Mouse (Mus musculus): Measurements from ENCODE around the gene 9930111J21Rik1. TPM values are rescaled to one million over a fixed set of nuclear protein-coding genes. Genes with fewer than 3 reads are reported as not detected.
"Not testable (repeated sequence)": the region's sequence is repeated elsewhere in the genome, so short reads cannot be mapped to it uniquely, and the experiment has no call there.

The 9930111J21Rik1 gene
- 0.57 and 0.59 TPM in 2 replicates for polyA plus RNA-seq (2014; fragmentation: Nextera tagmentation; extraction: Ambion mirVana)

GRCm38 (mm10) chr11:48979251-48979650 lies at the start of gene 9930111J21Rik1:
9930111J21Rik1 (minus strand) TSS chr11:48979398.
- ATAC-seq (ENCODE audit: insufficient number of reproducible peaks, insufficient read depth, low FRiP score, low read depth); H3K4me3 ChIP-seq (ENCODE audit: control insufficient read depth in 1 of 2, insufficient read depth in 1 of 2, low read depth in 1 of 2, low read length in 2 of 2); H3K9ac ChIP-seq (ENCODE audit: low read length); H3K27ac ChIP-seq (replicated peaks in 1 of 2; ENCODE audit: control insufficient read depth in 1 of 2, insufficient read depth in 1 of 2, low read depth in 2 of 2, low read length in 2 of 2); H3K4me1 ChIP-seq (ENCODE audit: control insufficient read depth in 2 of 2, insufficient read depth in 2 of 2, low read length in 2 of 2); H3K36me3 ChIP-seq (ENCODE audit: control insufficient read depth, insufficient read depth, low read length); H3K9me3 ChIP-seq (ENCODE audit: control insufficient read depth, low read length); H3K27me3 ChIP-seq (ENCODE audit: control insufficient read depth, insufficient read depth, low read length); H3K4me2 ChIP-seq (ENCODE audit: low read length): not testable (repeated sequence)
- WGBS, result no CpG with 5 or more reads among the region's 3 CpGs

GRCm38 (mm10) chr11:49012074-49012473 lies 32.9 kb upstream of the 9930111J21Rik1 start:
- H3K27me3 ChIP-seq (ENCODE audit: control insufficient read depth, insufficient read depth, low read length); H3K4me3 ChIP-seq (ENCODE audit: control insufficient read depth in 1 of 2, insufficient read depth in 1 of 2, low read depth in 1 of 2, low read length in 2 of 2); ATAC-seq (ENCODE audit: insufficient number of reproducible peaks, insufficient read depth, low FRiP score, low read depth); H3K9ac ChIP-seq (ENCODE audit: low read length); H3K27ac ChIP-seq (replicated peaks in 1 of 2; ENCODE audit: control insufficient read depth in 1 of 2, insufficient read depth in 1 of 2, low read depth in 2 of 2, low read length in 2 of 2); H3K4me2 ChIP-seq (ENCODE audit: low read length); H3K4me1 ChIP-seq (ENCODE audit: control insufficient read depth in 2 of 2, insufficient read depth in 2 of 2, low read length in 2 of 2); H3K36me3 ChIP-seq (ENCODE audit: control insufficient read depth, insufficient read depth, low read length); H3K9me3 ChIP-seq (ENCODE audit: control insufficient read depth, low read length): not testable (repeated sequence)

GRCm38 (mm10) chr11:49006785-49007184 lies 27.6 kb upstream of the 9930111J21Rik1 start:
- WGBS, result 8% methylated on average over 1 of the region's 1 CpGs
- H3K27me3 ChIP-seq (ENCODE audit: control insufficient read depth, insufficient read depth, low read length); H3K27ac ChIP-seq (replicated peaks in 1 of 2; ENCODE audit: control insufficient read depth in 1 of 2, insufficient read depth in 1 of 2, low read depth in 2 of 2, low read length in 2 of 2); ATAC-seq (ENCODE audit: insufficient number of reproducible peaks, insufficient read depth, low FRiP score, low read depth); H3K9ac ChIP-seq (ENCODE audit: low read length); H3K4me1 ChIP-seq (ENCODE audit: control insufficient read depth in 2 of 2, insufficient read depth in 2 of 2, low read length in 2 of 2); H3K9me3 ChIP-seq (ENCODE audit: control insufficient read depth, low read length); H3K36me3 ChIP-seq (ENCODE audit: control insufficient read depth, insufficient read depth, low read length); H3K4me2 ChIP-seq (ENCODE audit: low read length); H3K4me3 ChIP-seq (ENCODE audit: control insufficient read depth in 1 of 2, insufficient read depth in 1 of 2, low read depth in 1 of 2, low read length in 2 of 2): not testable (repeated sequence)

- not testable (repeated sequence) for H3K36me3 ChIP-seq (ENCODE audit: control insufficient read depth, insufficient read depth, low read length); H3K4me1 ChIP-seq (ENCODE audit: control insufficient read depth in 2 of 2, insufficient read depth in 2 of 2, low read length in 2 of 2); H3K27me3 ChIP-seq (ENCODE audit: control insufficient read depth, insufficient read depth, low read length); H3K9ac ChIP-seq (ENCODE audit: low read length); H3K27ac ChIP-seq (replicated peaks in 1 of 2; ENCODE audit: control insufficient read depth in 1 of 2, insufficient read depth in 1 of 2, low read depth in 2 of 2, low read length in 2 of 2); H3K4me3 ChIP-seq (ENCODE audit: control insufficient read depth in 1 of 2, insufficient read depth in 1 of 2, low read depth in 1 of 2, low read length in 2 of 2); H3K9me3 ChIP-seq (ENCODE audit: control insufficient read depth, low read length); ATAC-seq (ENCODE audit: insufficient number of reproducible peaks, insufficient read depth, low FRiP score, low read depth); H3K4me2 ChIP-seq (ENCODE audit: low read length)
- WGBS, result 36% methylated on average over 2 of the region's 2 CpGs
Observed at GRCm38 (mm10) chr11:49006317-49006716, 27.1 kb upstream of the 9930111J21Rik1 start.

- not testable (repeated sequence) for H3K4me3 ChIP-seq (ENCODE audit: control insufficient read depth in 1 of 2, insufficient read depth in 1 of 2, low read depth in 1 of 2, low read length in 2 of 2); H3K9me3 ChIP-seq (ENCODE audit: control insufficient read depth, low read length); H3K36me3 ChIP-seq (ENCODE audit: control insufficient read depth, insufficient read depth, low read length); H3K27me3 ChIP-seq (ENCODE audit: control insufficient read depth, insufficient read depth, low read length); H3K4me2 ChIP-seq (ENCODE audit: low read length); H3K9ac ChIP-seq (ENCODE audit: low read length); H3K4me1 ChIP-seq (ENCODE audit: control insufficient read depth in 2 of 2, insufficient read depth in 2 of 2, low read length in 2 of 2); H3K27ac ChIP-seq (replicated peaks in 1 of 2; ENCODE audit: control insufficient read depth in 1 of 2, insufficient read depth in 1 of 2, low read depth in 2 of 2, low read length in 2 of 2); ATAC-seq (ENCODE audit: insufficient number of reproducible peaks, insufficient read depth, low FRiP score, low read depth)
- WGBS, result 57% methylated on average over 1 of the region's 1 CpGs
Observed at GRCm38 (mm10) chr11:49000411-49000810, 21.2 kb upstream of the 9930111J21Rik1 start.

GRCm38 (mm10) chr11:48994018-48994417 lies 14.8 kb upstream of the 9930111J21Rik1 start, which contains the start of gene Tgtp1:
Tgtp1 (minus strand) TSS chr11:48994172.
- 51% methylated on average over 2 of the region's 2 CpGs for whole genome bisulfite sequencing
- not testable (repeated sequence) for H3K36me3 ChIP-seq (ENCODE audit: control insufficient read depth, insufficient read depth, low read length); H3K27ac ChIP-seq (replicated peaks in 1 of 2; ENCODE audit: control insufficient read depth in 1 of 2, insufficient read depth in 1 of 2, low read depth in 2 of 2, low read length in 2 of 2); H3K9me3 ChIP-seq (ENCODE audit: control insufficient read depth, low read length); H3K27me3 ChIP-seq (ENCODE audit: control insufficient read depth, insufficient read depth, low read length); H3K4me3 ChIP-seq (ENCODE audit: control insufficient read depth in 1 of 2, insufficient read depth in 1 of 2, low read depth in 1 of 2, low read length in 2 of 2); H3K4me1 ChIP-seq (ENCODE audit: control insufficient read depth in 2 of 2, insufficient read depth in 2 of 2, low read length in 2 of 2); ATAC-seq (ENCODE audit: insufficient number of reproducible peaks, insufficient read depth, low FRiP score, low read depth); H3K4me2 ChIP-seq (ENCODE audit: low read length); H3K9ac ChIP-seq (ENCODE audit: low read length)

- not testable (repeated sequence) for ATAC-seq (ENCODE audit: insufficient number of reproducible peaks, insufficient read depth, low FRiP score, low read depth); H3K4me3 ChIP-seq (ENCODE audit: control insufficient read depth in 1 of 2, insufficient read depth in 1 of 2, low read depth in 1 of 2, low read length in 2 of 2); H3K4me1 ChIP-seq (ENCODE audit: control insufficient read depth in 2 of 2, insufficient read depth in 2 of 2, low read length in 2 of 2); H3K27me3 ChIP-seq (ENCODE audit: control insufficient read depth, insufficient read depth, low read length); H3K9ac ChIP-seq (ENCODE audit: low read length); H3K36me3 ChIP-seq (ENCODE audit: control insufficient read depth, insufficient read depth, low read length); H3K4me2 ChIP-seq (ENCODE audit: low read length); H3K27ac ChIP-seq (replicated peaks in 1 of 2; ENCODE audit: control insufficient read depth in 1 of 2, insufficient read depth in 1 of 2, low read depth in 2 of 2, low read length in 2 of 2); H3K9me3 ChIP-seq (ENCODE audit: control insufficient read depth, low read length)
- 7% methylated on average over 10 of the region's 10 CpGs for WGBS
Observed at GRCm38 (mm10) chr11:48993296-48993695, 14.1 kb upstream of the 9930111J21Rik1 start.

- H3K9ac ChIP-seq (ENCODE audit: low read length); H3K36me3 ChIP-seq (ENCODE audit: control insufficient read depth, insufficient read depth, low read length); H3K4me3 ChIP-seq (ENCODE audit: control insufficient read depth in 1 of 2, insufficient read depth in 1 of 2, low read depth in 1 of 2, low read length in 2 of 2); H3K9me3 ChIP-seq (ENCODE audit: control insufficient read depth, low read length); H3K4me1 ChIP-seq (ENCODE audit: control insufficient read depth in 2 of 2, insufficient read depth in 2 of 2, low read length in 2 of 2); H3K27ac ChIP-seq (replicated peaks in 1 of 2; ENCODE audit: control insufficient read depth in 1 of 2, insufficient read depth in 1 of 2, low read depth in 2 of 2, low read length in 2 of 2); H3K27me3 ChIP-seq (ENCODE audit: control insufficient read depth, insufficient read depth, low read length); ATAC-seq (ENCODE audit: insufficient number of reproducible peaks, insufficient read depth, low FRiP score, low read depth); H3K4me2 ChIP-seq (ENCODE audit: low read length): not testable (repeated sequence)
- WGBS, result 50% methylated on average over 4 of the region's 4 CpGs
Observed at GRCm38 (mm10) chr11:48991740-48992520, 12.7 kb upstream of the 9930111J21Rik1 start, which contains the start of gene Gm12185. Gm12185 (minus strand) TSS chr11:48992226.

Data from heart, embryonic 14.5 days (tissue).